Mouse (Mus musculus): ENCODE data around the gene Rasal2. TPM values are rescaled to one million over a fixed set of nuclear protein-coding genes. Genes with fewer than 3 reads are reported as not detected.

Rasal2 gene
- polyA plus RNA-seq, 1 experiment from 2014 or later, result 3.8 TPM

- Histone ChIP-seq H3K4me1 (peaks cover 28% of the 10 kb centered on the region), H3K27me3 (replicated peaks) (peaks cover 3% of the 10 kb centered on the region; the same call in 1 of the 2 replicates), H3K4me2 (no peak overlapping the region), H3K36me3 (no peaks in the 10 kb centered on the region), H3K9me3 (replicated peaks) (no peaks in the 10 kb centered on the region), H3K27ac (no peak overlapping the region), H3K9ac (no peak overlapping the region), H3K4me3 (no peak overlapping the region)
- 30% methylated on average over 7 of the region's 7 CpGs for WGBS (ENCODE audit: insufficient replicate concordance)
- no peak for ATAC-seq
These were observed 35.9 kb upstream of the Rasal2 start for GRCm38 (mm10) chr1:157448164-157448804.

GRCm38 (mm10) chr1:157447142-157447541 lies 34.7 kb upstream of the Rasal2 start:
- ATAC-seq, result no peak
- peaks cover 3% of the 10 kb centered on the region; the same call in 1 of the 2 replicates for H3K27me3 ChIP-seq (replicated peaks)
- H3K36me3 ChIP-seq, result no peaks in the 10 kb centered on the region
- H3K9ac ChIP-seq, result no peak overlapping the region
- H3K27ac ChIP-seq, result no peak overlapping the region
- H3K4me1 ChIP-seq, result peaks cover 34% of the 10 kb centered on the region
- whole genome bisulfite sequencing (ENCODE audit: insufficient replicate concordance), result 67% methylated on average over 4 of the region's 4 CpGs
- no peaks in the 10 kb centered on the region for H3K9me3 ChIP-seq (replicated peaks)
- no peak overlapping the region for H3K4me2 ChIP-seq
- H3K4me3 ChIP-seq, result no peak overlapping the region

- no peak overlapping the region for H3K27ac ChIP-seq
- WGBS (ENCODE audit: insufficient replicate concordance), result 49% methylated on average over 7 of the region's 7 CpGs
- H3K4me3 ChIP-seq, result no peak overlapping the region
- no peak overlapping the region for H3K4me2 ChIP-seq
- H3K9me3 ChIP-seq (replicated peaks), result no peaks in the 10 kb centered on the region
- no peak for ATAC-seq
- no peak overlapping the region for H3K9ac ChIP-seq
- no peaks in the 10 kb centered on the region for H3K36me3 ChIP-seq
- peaks cover 3% of the 10 kb centered on the region; the same call in 1 of the 2 replicates for H3K27me3 ChIP-seq (replicated peaks)
- H3K4me1 ChIP-seq, result peaks cover 34% of the 10 kb centered on the region
These were observed 33.9 kb upstream of the Rasal2 start for GRCm38 (mm10) chr1:157446325-157446724.

GRCm38 (mm10) chr1:157445398-157445910 lies 33.1 kb upstream of the Rasal2 start:
- Histone ChIP-seq H3K4me3 (no peak overlapping the region), H3K9me3 (replicated peaks) (no peaks in the 10 kb centered on the region), H3K36me3 (no peaks in the 10 kb centered on the region), H3K9ac (no peak overlapping the region), H3K27ac (no peak overlapping the region), H3K27me3 (replicated peaks) (peaks cover 3% of the 10 kb centered on the region; the same call in 1 of the 2 replicates), H3K4me2 (no peak overlapping the region), H3K4me1 (peaks cover 32% of the 10 kb centered on the region)
- WGBS (ENCODE audit: insufficient replicate concordance), result 68% methylated on average over 6 of the region's 6 CpGs
- no peak for ATAC-seq

GRCm38 (mm10) chr1:157444632-157445300 lies 32.4 kb upstream of the Rasal2 start:
- H3K27ac ChIP-seq, result 0 out of 2 replicates have a peak overlapping the region, but pooled peaks have one; percentile 9
- no peak for ATAC-seq
- no peak overlapping the region for H3K9ac ChIP-seq

GRCm38 (mm10) chr1:157443723-157444561 lies 31.5 kb upstream of the Rasal2 start:
- H3K27me3 ChIP-seq (replicated peaks), result peaks cover 3% of the 10 kb centered on the region; the same call in 1 of the 2 replicates
- H3K36me3 ChIP-seq, result no peaks in the 10 kb centered on the region
- no peak overlapping the region for H3K4me3 ChIP-seq
- peak overlapping the region; percentile 9; the same call in 1 of the 2 replicates for H3K27ac ChIP-seq
- no peaks in the 10 kb centered on the region for H3K9me3 ChIP-seq (replicated peaks)
- H3K9ac ChIP-seq, result peak overlapping the region; percentile 10; the same call in 1 of the 2 replicates
- ATAC-seq, result no peak
- H3K4me1 ChIP-seq, result peaks cover 20% of the 10 kb centered on the region
- H3K4me2 ChIP-seq, result peak overlapping the region; percentile 52
- 17% methylated on average over 19 of the region's 19 CpGs for WGBS (ENCODE audit: insufficient replicate concordance)

More at GRCm38 (mm10) chr1:157444632-157445300, 32.4 kb upstream of the Rasal2 start:
- Histone ChIP-seq H3K9me3 (replicated peaks) (no peaks in the 10 kb centered on the region), H3K4me2 (peak overlapping the region; percentile 52), H3K36me3 (no peaks in the 10 kb centered on the region), H3K4me3 (no peak overlapping the region), H3K27me3 (replicated peaks) (peaks cover 3% of the 10 kb centered on the region; the same call in 1 of the 2 replicates), H3K4me1 (peaks cover 25% of the 10 kb centered on the region)
- WGBS (ENCODE audit: insufficient replicate concordance), result 61% methylated on average over 13 of the region's 13 CpGs

- H3K4me2 ChIP-seq, result peak overlapping the region; percentile 52
- peak overlapping the region; percentile 8; the same call in 1 of the 2 replicates for H3K27ac ChIP-seq
- no peaks in the 10 kb centered on the region for H3K9me3 ChIP-seq (replicated peaks)
- 0 out of 2 replicates have a peak, but pooled peaks have one; percentile 19 for ATAC-seq
- H3K4me1 ChIP-seq, result peaks cover 20% of the 10 kb centered on the region
- H3K9ac ChIP-seq, result peak overlapping the region; percentile 10; the same call in 1 of the 2 replicates
- peaks cover 3% of the 10 kb centered on the region; the same call in 1 of the 2 replicates for H3K27me3 ChIP-seq (replicated peaks)
- WGBS (ENCODE audit: insufficient replicate concordance), result 12% methylated on average over 14 of the region's 14 CpGs
- no peaks in the 10 kb centered on the region for H3K36me3 ChIP-seq
- H3K4me3 ChIP-seq, result no peak overlapping the region
These were observed 30.8 kb upstream of the Rasal2 start for GRCm38 (mm10) chr1:157443026-157443722.

- peak overlapping the region; percentile 23; the same call in 1 of the 2 replicates for H3K4me2 ChIP-seq
- WGBS (ENCODE audit: insufficient replicate concordance), result 22% methylated on average over 14 of the region's 14 CpGs
- no peak overlapping the region for H3K4me3 ChIP-seq
- ATAC-seq, result no peak
- no peaks in the 10 kb centered on the region for H3K9me3 ChIP-seq (replicated peaks)
- peaks cover 20% of the 10 kb centered on the region for H3K4me1 ChIP-seq
- no peak overlapping the region for H3K27ac ChIP-seq
- H3K9ac ChIP-seq, result no peak overlapping the region
- H3K36me3 ChIP-seq, result no peaks in the 10 kb centered on the region
- H3K27me3 ChIP-seq (replicated peaks), result no peaks in the 10 kb centered on the region
These were observed 27.7 kb upstream of the Rasal2 start for GRCm38 (mm10) chr1:157439973-157440641.

- Histone ChIP-seq H3K27ac (no peak overlapping the region), H3K4me2 (no peak overlapping the region), H3K27me3 (replicated peaks) (no peaks in the 10 kb centered on the region), H3K9ac (no peak overlapping the region), H3K4me1 (peaks cover 11% of the 10 kb centered on the region), H3K9me3 (replicated peaks) (no peaks in the 10 kb centered on the region), H3K4me3 (no peak overlapping the region), H3K36me3 (no peaks in the 10 kb centered on the region)
- ATAC-seq, result no peak
- WGBS (ENCODE audit: insufficient replicate concordance), result 72% methylated on average over 4 of the region's 4 CpGs
These were observed 26.7 kb upstream of the Rasal2 start for GRCm38 (mm10) chr1:157439101-157439500.

GRCm38 (mm10) chr1:157438290-157438689 lies 25.9 kb upstream of the Rasal2 start:
- peaks cover 6% of the 10 kb centered on the region for H3K4me1 ChIP-seq
- ATAC-seq, result no peak
- 69% methylated on average over 2 of the region's 2 CpGs for WGBS (ENCODE audit: insufficient replicate concordance)
- no peaks in the 10 kb centered on the region for H3K27me3 ChIP-seq (replicated peaks)
- no peaks in the 10 kb centered on the region for H3K36me3 ChIP-seq
- H3K27ac ChIP-seq, result no peak overlapping the region
- H3K4me3 ChIP-seq, result no peak overlapping the region
- no peaks in the 10 kb centered on the region for H3K9me3 ChIP-seq (replicated peaks)
- no peak overlapping the region for H3K4me2 ChIP-seq
- H3K9ac ChIP-seq, result no peak overlapping the region
